Mouse (Mus musculus): Measurements from ENCODE around the gene Tgfbr3l. TPM values are rescaled to one million over a fixed set of nuclear protein-coding genes. Genes with fewer than 3 reads are reported as not detected.
A peak's percentile ranks its signal among the peaks of the same experiment; 100 is the strongest.

The Tgfbr3l gene
- polyA plus RNA-seq, 1 experiment from 2014 or later: 2.3 TPM

- WGBS (ENCODE audit: insufficient replicate concordance): 80% methylated on average over 13 of the region's 13 CpGs
- no peak for ATAC-seq
- Histone ChIP-seq H3K36me3 (replicated peaks; ENCODE audit: insufficient read depth, low read length) (peaks cover 50% of the 10 kb centered on the region), H3K27ac (ENCODE audit: low read depth) (no peak overlapping the region), H3K4me3 (ENCODE audit: low read depth, low read length) (no peak overlapping the region), H3K27me3 (ENCODE audit: insufficient read depth, low read length) (no peaks in the 10 kb centered on the region), H3K9me3 (ENCODE audit: low read length) (no peaks in the 10 kb centered on the region), H3K9ac (replicated peaks) (no peak overlapping the region), H3K4me1 (ENCODE audit: insufficient read depth) (peaks cover under 1% of the 10 kb centered on the region; the same call in 1 of the 2 replicates), H3K4me2 (ENCODE audit: low read depth, low read length) (no peak overlapping the region)
- TF ChIP-seq CTCF (IDR thresholded peaks at IDR 0.05; ENCODE audit: low read depth) (no peak), EP300 (IDR thresholded peaks at IDR 0.05; ENCODE audit: low read depth) (no peak)
- no peak for DNase-seq
Measured at GRCm38 (mm10) chr8:4245737-4246136, 2.3 kb upstream of the Tgfbr3l start.

DNA sequence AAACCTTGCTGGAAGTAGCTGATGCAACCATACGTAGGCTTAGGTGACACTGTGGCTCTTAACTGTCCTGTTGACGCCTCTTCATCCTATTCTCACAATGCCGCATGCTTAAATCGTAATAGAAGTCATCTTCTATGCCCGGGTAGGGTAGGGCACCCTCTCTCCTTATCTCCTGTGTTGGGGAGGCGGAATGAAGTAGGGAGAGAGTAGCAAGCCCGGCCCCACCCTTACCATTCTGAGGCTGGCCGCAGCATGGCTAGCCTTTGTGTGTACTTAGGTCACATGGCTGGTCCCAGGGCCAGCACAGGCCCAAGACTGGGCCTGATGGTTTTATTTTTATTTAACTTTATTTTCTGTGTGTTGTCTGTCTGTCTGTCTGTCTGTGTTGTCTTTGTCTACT is 773 bp upstream of the Tgfbr3l start:
- 78% methylated on average over 8 of the region's 8 CpGs for WGBS (ENCODE audit: insufficient replicate concordance)
- TF ChIP-seq EP300 (IDR thresholded peaks at IDR 0.05; ENCODE audit: low read depth) (no peak), CTCF (IDR thresholded peaks at IDR 0.05; ENCODE audit: low read depth) (no peak)
- ATAC-seq: no peak
- peaks cover under 1% of the 10 kb centered on the region; the same call in 1 of the 2 replicates for H3K4me1 ChIP-seq (ENCODE audit: insufficient read depth)
- no peak overlapping the region for H3K9ac ChIP-seq (replicated peaks)
- no peak for DNase-seq
- H3K9me3 ChIP-seq (ENCODE audit: low read length): no peaks in the 10 kb centered on the region
- no peak overlapping the region for H3K27ac ChIP-seq (ENCODE audit: low read depth)
- peaks cover 47% of the 10 kb centered on the region for H3K36me3 ChIP-seq (replicated peaks; ENCODE audit: insufficient read depth, low read length)
- no peaks in the 10 kb centered on the region for H3K27me3 ChIP-seq (ENCODE audit: insufficient read depth, low read length)
- H3K4me3 ChIP-seq (ENCODE audit: low read depth, low read length): no peak overlapping the region
- no peak overlapping the region for H3K4me2 ChIP-seq (ENCODE audit: low read depth, low read length)

DNA sequence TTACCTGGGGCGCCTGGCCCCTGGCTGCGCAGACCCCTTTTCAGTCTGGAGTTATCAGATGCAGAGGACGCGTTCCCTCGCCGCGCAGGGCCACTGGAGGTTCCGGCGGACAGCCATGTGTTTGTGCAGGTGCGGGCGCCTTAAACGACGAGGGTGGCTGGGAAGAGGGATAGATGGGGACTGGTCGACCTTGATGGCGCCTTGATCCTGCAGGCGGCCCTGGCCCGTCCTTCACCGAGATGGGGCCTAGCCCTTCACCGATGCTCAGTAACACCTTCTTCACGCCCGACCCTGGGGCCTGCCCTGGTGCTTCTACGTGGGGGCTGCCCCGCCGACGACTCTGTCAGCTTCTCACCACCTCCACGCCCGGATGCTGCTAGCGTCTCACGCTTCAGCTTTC is 1.2 kb downstream of the Tgfbr3l start:
- no peak overlapping the region for H3K27ac ChIP-seq (ENCODE audit: low read depth)
- H3K36me3 ChIP-seq (replicated peaks; ENCODE audit: insufficient read depth, low read length): peaks cover 30% of the 10 kb centered on the region
- H3K27me3 ChIP-seq (ENCODE audit: insufficient read depth, low read length): no peaks in the 10 kb centered on the region
- WGBS (ENCODE audit: insufficient replicate concordance): 44% methylated on average over 29 of the region's 29 CpGs
- H3K9ac ChIP-seq (replicated peaks): no peak overlapping the region
- no peak overlapping the region for H3K4me3 ChIP-seq (ENCODE audit: low read depth, low read length)
- ATAC-seq: no peak
- TF ChIP-seq EP300 (IDR thresholded peaks at IDR 0.05; ENCODE audit: low read depth): no peak
- no peaks in the 10 kb centered on the region for H3K9me3 ChIP-seq (ENCODE audit: low read length)
- H3K4me1 ChIP-seq (ENCODE audit: insufficient read depth): peaks cover 13% of the 10 kb centered on the region
- DNase-seq: no peak
- H3K4me2 ChIP-seq (ENCODE audit: low read depth, low read length): no peak overlapping the region

DNA sequence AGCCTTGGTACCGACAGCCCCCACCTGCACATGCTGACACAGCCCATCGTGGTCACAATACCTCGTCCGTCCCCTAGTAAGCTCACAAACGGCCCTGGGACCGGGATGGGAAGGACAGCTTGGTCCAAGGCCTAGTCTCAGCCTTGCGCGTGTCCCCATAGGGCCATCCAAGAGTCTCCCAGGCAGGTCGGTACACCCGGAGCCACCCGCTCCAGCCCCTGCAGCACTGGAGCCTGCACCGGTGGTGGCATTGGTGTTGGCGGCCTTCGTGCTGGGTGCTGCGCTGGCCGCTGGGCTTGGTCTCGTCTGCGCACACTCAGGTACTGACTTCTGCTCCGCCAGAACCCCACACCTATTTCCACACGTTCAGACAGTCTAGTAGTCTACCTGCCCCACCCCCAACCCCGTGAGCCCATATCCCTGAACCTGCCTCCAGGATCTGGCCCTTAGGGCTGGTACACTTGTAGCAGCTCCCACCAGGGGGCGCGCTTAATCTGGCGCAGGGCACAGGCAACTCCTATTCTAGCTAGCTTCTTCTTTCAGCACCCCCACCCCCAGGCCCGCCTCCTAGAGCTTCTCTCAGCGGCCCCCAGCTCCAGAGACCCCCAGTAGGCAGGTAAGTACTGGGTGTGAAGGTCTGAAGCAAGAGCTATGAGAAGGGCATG is 2.4 kb downstream of the Tgfbr3l start:
- peaks cover 13% of the 10 kb centered on the region for H3K4me1 ChIP-seq (ENCODE audit: insufficient read depth)
- peak; percentile 28 for ATAC-seq

DNA sequence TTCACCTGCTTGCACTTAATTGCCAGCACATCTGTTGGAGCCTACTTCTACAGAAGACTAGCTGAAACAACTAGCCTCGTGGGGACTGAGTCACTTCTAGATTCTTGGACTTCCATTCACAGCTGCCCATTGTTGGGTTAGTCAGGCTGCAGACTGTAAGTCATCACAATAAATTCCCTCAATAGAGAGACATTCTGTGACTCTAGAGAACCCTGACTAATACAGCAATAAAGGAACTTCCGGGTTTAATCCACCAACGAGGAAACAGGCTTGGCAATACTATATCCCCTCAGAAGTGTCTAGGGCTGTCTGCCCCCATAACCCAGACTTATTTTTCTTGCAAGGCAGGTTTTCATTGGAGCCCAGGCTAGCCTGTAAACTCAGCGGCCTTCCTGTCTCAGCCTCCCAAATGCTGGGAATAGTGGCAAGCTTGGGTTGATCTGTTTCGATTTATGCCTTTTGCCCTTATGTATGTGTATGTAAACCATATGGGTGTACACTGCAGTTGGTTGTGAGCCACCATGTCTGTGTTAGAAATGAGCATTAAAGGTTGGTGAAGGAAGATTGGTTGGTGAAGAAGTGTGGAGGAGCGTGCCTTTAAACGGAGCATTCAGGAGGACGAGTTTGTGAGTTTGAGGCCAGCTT is 4.2 kb downstream of the Tgfbr3l start:
- DNase-seq: no peak
- H3K36me3 ChIP-seq (replicated peaks; ENCODE audit: insufficient read depth, low read length): peaks cover 7% of the 10 kb centered on the region
- TF ChIP-seq CTCF (IDR thresholded peaks at IDR 0.05; ENCODE audit: low read depth) (no peak), EP300 (IDR thresholded peaks at IDR 0.05; ENCODE audit: low read depth) (no peak)
- no peak for ATAC-seq
- H3K4me1 ChIP-seq (ENCODE audit: insufficient read depth): peaks cover 13% of the 10 kb centered on the region
- peak overlapping the region; percentile 93 for H3K9ac ChIP-seq (replicated peaks)
- H3K4me3 ChIP-seq (ENCODE audit: low read depth, low read length): peak overlapping the region; percentile 93
- H3K4me2 ChIP-seq (ENCODE audit: low read depth, low read length): peak overlapping the region; percentile 85
- peak overlapping the region; percentile 74; the same call in 1 of the 2 replicates for H3K27ac ChIP-seq (ENCODE audit: low read depth)
- WGBS (ENCODE audit: insufficient replicate concordance): 40% methylated on average over 8 of the region's 8 CpGs
- H3K9me3 ChIP-seq (ENCODE audit: low read length): no peaks in the 10 kb centered on the region
- no peaks in the 10 kb centered on the region for H3K27me3 ChIP-seq (ENCODE audit: insufficient read depth, low read length)

More for the DNA sequence above, 2.4 kb downstream of the Tgfbr3l start:
- Histone ChIP-seq H3K4me2 (ENCODE audit: low read depth, low read length) (no peak overlapping the region), H3K27me3 (ENCODE audit: insufficient read depth, low read length) (no peaks in the 10 kb centered on the region), H3K36me3 (replicated peaks; ENCODE audit: insufficient read depth, low read length) (peaks cover 18% of the 10 kb centered on the region), H3K27ac (ENCODE audit: low read depth) (no peak overlapping the region), H3K9ac (replicated peaks) (no peak overlapping the region), H3K9me3 (ENCODE audit: low read length) (no peaks in the 10 kb centered on the region), H3K4me3 (ENCODE audit: low read depth, low read length) (no peak overlapping the region)
- TF ChIP-seq CTCF (IDR thresholded peaks at IDR 0.05; ENCODE audit: low read depth) (peak; percentile 93), EP300 (IDR thresholded peaks at IDR 0.05; ENCODE audit: low read depth) (no peak)
- peak; percentile 91 for DNase-seq
- WGBS (ENCODE audit: insufficient replicate concordance): 45% methylated on average over 26 of the region's 26 CpGs

GRCm38 (mm10) chr8:4252934-4253841 is 5.2 kb downstream of the Tgfbr3l start, which contains the start of gene Snapc2:
Gene Snapc2 (plus strand): TSS chr8:4253080.
- DNase-seq (peak; percentile 98), ATAC-seq (peak; percentile 94)
- Histone ChIP-seq H3K4me2 (ENCODE audit: low read depth, low read length) (peak within 1 kb of the TSS; percentile 85), H3K4me3 (ENCODE audit: low read depth, low read length) (peak within 1 kb of the TSS; percentile 93), H3K36me3 (replicated peaks; ENCODE audit: insufficient read depth, low read length) (peaks cover 7% of the 10 kb centered on the region), H3K9ac (replicated peaks) (peak within 1 kb of the TSS; percentile 93), H3K4me1 (ENCODE audit: insufficient read depth) (peaks cover 16% of the 10 kb centered on the region), H3K9me3 (ENCODE audit: low read length) (no peaks in the 10 kb centered on the region), H3K27ac (ENCODE audit: low read depth) (peak within 1 kb of the TSS; percentile 74), H3K27me3 (ENCODE audit: insufficient read depth, low read length) (no peaks in the 10 kb centered on the region)
- WGBS (ENCODE audit: insufficient replicate concordance): under 1% methylated on average over 69 of the region's 69 CpGs
- TF ChIP-seq EP300 (IDR thresholded peaks at IDR 0.05; ENCODE audit: low read depth): no peak; the same call in 1 of the 2 replicates
- TF ChIP-seq CTCF (IDR thresholded peaks at IDR 0.05; ENCODE audit: low read depth): no peak

Measured in liver, postnatal 0 days (tissue).